Mouse (Mus musculus) kidney, postnatal 0 days (tissue): ENCODE measurements at regions not wholly inside any gene's neighbourhood (a gene's known extent, or its start where the extent isn't known, plus 50 kb on each side); places are given as distances from the start of the nearest gene placed in this dataset.

Experiments used
- ATAC-seq: fragments of 200-750 bp; cut with Nextera tagmentation; replicated peaks from 2 replicates; pipeline ENCODE4 v1.8.0; 2017; ENCODE audit warnings: low read depth, moderate number of reproducible peaks, moderate TSS enrichment, moderate library complexity; ENCODE audit not compliant: low FRiP score
- DNase-seq: peaks from one replicate; pipeline ENCODE4 v3.0.0-alpha.2; 2016; ENCODE audit warnings: low spot score
- H3K27ac ChIP-seq: fragments of 300-500 bp; sonication (generic); 2 replicates; pipeline ENCODE4 v1.5.1; 2014; ENCODE audit warnings: mild to moderate bottlenecking
- H3K27me3 ChIP-seq: fragments of 300-500 bp; sonication (generic); 2 replicates; pipeline ENCODE4 v1.6.1; 2014; ENCODE audit warnings: low read length, mixed read lengths; ENCODE audit not compliant: insufficient read depth
- H3K36me3 ChIP-seq: fragments of 300-500 bp; sonication (generic); 2 replicates; pipeline ENCODE4 v1.6.1; 2014; ENCODE audit warnings: low read length, mixed read lengths; ENCODE audit not compliant: insufficient read depth
- H3K4me1 ChIP-seq: fragments of 300-500 bp; sonication (generic); replicated peaks from 2 replicates; pipeline ENCODE4 v1.6.1; 2014; ENCODE audit warnings: antibody characterized with exemption, low read length, mixed read lengths; ENCODE audit not compliant: insufficient read depth
- H3K4me2 ChIP-seq: fragments of 300-500 bp; sonication (generic); 2 replicates; pipeline ENCODE4 v1.6.1; 2014; ENCODE audit warnings: mild to moderate bottlenecking, low read length, moderate library complexity, mixed read lengths
- H3K4me3 ChIP-seq: fragments of 300-500 bp; sonication (generic); replicated peaks from 2 replicates; pipeline ENCODE4 v1.5.1; 2014; ENCODE audit warnings: low read depth, low read length
- H3K9ac ChIP-seq: fragments of 300-500 bp; sonication (generic); 2 replicates; pipeline ENCODE4 v1.6.1; 2014; ENCODE audit warnings: low read depth, low read length
- H3K9me3 ChIP-seq: fragments of 300-500 bp; sonication (generic); replicated peaks from 2 replicates; pipeline ENCODE4 v1.6.1; 2016; ENCODE audit warnings: low read length, inconsistent platforms, mixed read lengths
- CTCF ChIP-seq: IDR thresholded peaks from 2 replicates; pipeline ENCODE4 v1.5.1; 2016; ENCODE audit warnings: antibody characterized with exemption, low read depth, mild to moderate bottlenecking, moderate library complexity
- WGBS: fragments of 180-500 bp; shearing (Covaris S2); extraction: QIAGEN DNeasy Blood & Tissue Kit; methylation state at CpG from one replicate; pipeline ENCODE4 v1.1.7; 2014; 5-methylcytosine and 5-hydroxymethylcytosine counted together

DNA sequence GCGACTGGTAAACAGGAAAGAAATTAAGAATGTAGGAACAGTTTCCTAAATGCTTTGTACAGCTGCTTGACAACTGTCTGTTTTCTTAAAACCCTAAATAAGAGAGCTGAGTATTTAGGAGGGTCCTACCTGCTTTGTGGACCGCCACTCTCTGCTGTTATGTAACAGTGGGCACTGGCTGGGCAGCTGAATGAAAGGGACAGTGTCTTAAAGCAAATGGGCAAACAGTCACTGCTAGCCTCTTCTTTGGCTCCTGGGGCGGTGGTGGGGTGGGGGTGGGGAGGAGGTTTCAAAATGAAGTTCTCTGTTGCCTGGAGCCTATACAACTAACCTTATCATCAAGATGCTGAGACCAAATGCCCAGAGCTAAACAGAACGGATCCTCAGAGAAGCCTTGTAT lies 208.4 kb upstream of the Sox2 start:
- H3K27ac ChIP-seq = no peak overlapping the region
- no peak overlapping the region for H3K4me2 ChIP-seq
- DNase-seq (no peak), ATAC-seq (no peak)
- no peak for TF ChIP-seq CTCF
- no peaks in the 10 kb centered on the region for H3K36me3 ChIP-seq
- no peaks in the 10 kb centered on the region for H3K4me1 ChIP-seq
- H3K9me3 ChIP-seq = no peaks in the 10 kb centered on the region
- 82% methylated on average over 4 of the region's 4 CpGs for WGBS
- no peak overlapping the region for H3K9ac ChIP-seq
- no peaks in the 10 kb centered on the region for H3K27me3 ChIP-seq
- H3K4me3 ChIP-seq = no peak overlapping the region

DNA sequence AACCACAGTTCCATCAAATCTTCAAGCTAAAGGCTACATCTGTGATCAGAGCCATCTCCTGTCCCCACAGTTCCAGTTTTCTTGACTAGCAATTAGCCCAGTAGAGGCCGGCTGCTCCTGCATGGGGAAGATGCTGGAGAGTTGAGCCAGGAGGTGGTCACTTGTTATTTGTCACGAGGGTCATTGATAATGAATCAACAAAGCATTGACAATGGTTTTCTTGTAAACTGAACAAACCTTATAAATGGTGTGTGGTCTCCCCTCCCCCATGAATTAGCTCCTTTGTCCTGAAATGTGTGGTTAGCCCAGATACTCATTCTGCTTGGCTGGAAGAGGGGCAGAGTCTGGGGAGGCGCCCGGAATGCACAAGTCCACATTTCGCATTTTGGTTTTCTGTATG lies 208.9 kb upstream of the Sox2 start:
- no peak for ATAC-seq
- Histone ChIP-seq H3K9ac (no peak overlapping the region), H3K27me3 (no peaks in the 10 kb centered on the region), H3K36me3 (no peaks in the 10 kb centered on the region), H3K27ac (no peak overlapping the region), H3K4me3 (no peak overlapping the region), H3K9me3 (no peaks in the 10 kb centered on the region), H3K4me1 (no peaks in the 10 kb centered on the region), H3K4me2 (no peak overlapping the region)
- no peak for TF ChIP-seq CTCF
- no peak for DNase-seq
- 67% methylated on average over 5 of the region's 5 CpGs for WGBS

DNA sequence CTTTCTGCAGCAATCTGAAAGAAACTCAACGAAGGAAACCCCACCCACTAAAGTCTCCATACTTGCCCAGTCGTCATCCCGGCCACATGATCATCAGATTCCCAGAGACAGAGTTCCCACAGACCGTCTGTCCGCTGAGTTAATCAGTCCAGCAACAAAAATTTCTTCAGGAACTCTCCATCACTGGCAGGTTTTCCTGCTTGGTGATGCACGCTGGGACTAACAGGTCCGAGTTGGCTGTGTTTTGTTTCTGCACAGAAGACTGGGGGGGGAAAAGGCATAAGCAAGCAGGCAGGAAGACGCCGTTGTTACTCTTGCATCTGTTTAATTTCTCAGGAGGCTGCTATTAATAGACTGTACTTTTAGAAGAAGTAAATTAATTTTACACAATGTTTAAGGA lies 215.3 kb upstream of the Sox2 start:
- H3K4me2 ChIP-seq = no peak overlapping the region
- 57% methylated on average over 9 of the region's 9 CpGs for WGBS
- no peak for TF ChIP-seq CTCF

DNA sequence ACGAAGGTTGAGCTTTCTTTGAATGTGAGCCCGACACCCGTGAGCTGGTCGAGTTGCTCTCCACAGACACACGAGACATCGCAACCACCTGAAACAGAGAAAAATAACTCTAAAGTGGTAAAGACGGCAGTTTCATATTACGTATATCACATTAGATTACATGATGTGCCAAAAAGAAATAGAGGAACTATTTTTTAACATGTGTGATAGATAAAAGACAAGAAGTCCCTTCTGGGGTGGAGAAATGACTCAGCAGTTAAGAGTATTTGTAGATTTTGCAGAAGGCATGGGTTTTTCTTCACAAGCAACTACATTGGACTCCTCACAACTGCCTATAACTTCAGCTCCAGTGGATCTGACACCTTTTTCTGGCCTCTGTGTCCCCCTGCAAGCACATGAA lies 222.2 kb upstream of the Sox2 start:
- no peaks in the 10 kb centered on the region for H3K4me1 ChIP-seq
- ATAC-seq (no peak), DNase-seq (no peak)
- no peak overlapping the region for H3K4me3 ChIP-seq
- no peaks in the 10 kb centered on the region for H3K9me3 ChIP-seq
- H3K36me3 ChIP-seq = no peaks in the 10 kb centered on the region
- no peaks in the 10 kb centered on the region for H3K27me3 ChIP-seq
- no peak overlapping the region for H3K9ac ChIP-seq
- TF ChIP-seq CTCF = no peak
- no peak overlapping the region for H3K4me2 ChIP-seq
- 82% methylated on average over 8 of the region's 8 CpGs for WGBS
- H3K27ac ChIP-seq = no peak overlapping the region

More for the DNA sequence above, 215.3 kb upstream of the Sox2 start:
- H3K27ac ChIP-seq = no peak overlapping the region
- H3K9ac ChIP-seq = no peak overlapping the region
- DNase-seq = no peak
- no peak for ATAC-seq
- no peaks in the 10 kb centered on the region for H3K4me1 ChIP-seq
- H3K4me3 ChIP-seq = no peak overlapping the region
- no peaks in the 10 kb centered on the region for H3K9me3 ChIP-seq
- no peaks in the 10 kb centered on the region for H3K27me3 ChIP-seq
- H3K36me3 ChIP-seq = no peaks in the 10 kb centered on the region

DNA sequence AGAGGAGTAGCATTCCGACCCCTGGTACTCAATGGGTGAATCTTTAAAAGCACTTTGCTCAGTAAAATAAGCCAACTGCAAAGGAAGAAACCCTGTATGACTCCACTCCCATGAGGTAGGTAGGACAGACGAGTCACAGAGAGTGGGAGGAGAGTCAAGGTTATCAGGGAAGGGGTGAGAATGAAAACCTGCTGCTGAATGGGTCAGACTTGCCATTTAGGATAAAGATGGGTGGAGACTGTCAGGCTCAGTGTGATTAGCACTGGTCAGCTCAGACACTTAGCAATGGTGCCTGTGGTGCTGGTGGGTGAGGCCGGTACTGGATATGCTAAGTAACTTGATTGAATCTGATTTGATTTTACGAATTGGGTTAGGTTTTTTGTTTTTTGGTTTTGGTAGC lies 222.7 kb upstream of the Sox2 start:
- ATAC-seq = no peak

DNA sequence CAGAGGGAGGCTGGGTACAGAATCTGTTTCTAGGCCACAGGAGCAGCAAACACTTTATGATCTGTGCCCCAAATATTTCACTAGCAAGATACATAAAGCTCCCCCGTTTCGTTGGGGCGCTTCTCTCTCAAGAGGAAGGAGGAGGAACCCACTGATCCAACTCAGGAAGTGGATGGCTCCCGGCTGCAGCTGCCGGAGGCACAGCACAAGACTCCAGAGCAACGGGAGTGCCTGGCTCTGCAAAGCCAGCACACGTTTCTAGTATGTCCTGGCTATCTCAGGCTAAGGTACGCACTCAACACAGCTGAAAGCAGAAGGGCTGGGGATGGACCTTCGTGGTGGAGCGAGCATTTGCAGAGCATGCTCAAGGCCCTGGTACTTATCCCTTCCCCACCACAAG lies 223.2 kb upstream of the Sox2 start:
- DNase-seq (no peak), ATAC-seq (no peak)
- no peaks in the 10 kb centered on the region for H3K4me1 ChIP-seq
- H3K9ac ChIP-seq = no peak overlapping the region
- no peaks in the 10 kb centered on the region for H3K27me3 ChIP-seq
- no peak overlapping the region for H3K4me2 ChIP-seq
- no peaks in the 10 kb centered on the region for H3K9me3 ChIP-seq
- no peaks in the 10 kb centered on the region for H3K36me3 ChIP-seq
- H3K4me3 ChIP-seq = no peak overlapping the region
- H3K27ac ChIP-seq = no peak overlapping the region
- TF ChIP-seq CTCF = no peak
- 77% methylated on average over 10 of the region's 10 CpGs for WGBS

More for the DNA sequence above, 222.7 kb upstream of the Sox2 start:
- no peaks in the 10 kb centered on the region for H3K27me3 ChIP-seq
- H3K27ac ChIP-seq = no peak overlapping the region
- H3K4me1 ChIP-seq = no peaks in the 10 kb centered on the region
- no peak for TF ChIP-seq CTCF
- no peak overlapping the region for H3K9ac ChIP-seq
- DNase-seq = no peak
- H3K9me3 ChIP-seq = no peaks in the 10 kb centered on the region
- H3K4me2 ChIP-seq = no peak overlapping the region
- no peaks in the 10 kb centered on the region for H3K36me3 ChIP-seq
- 86% methylated on average over 4 of the region's 4 CpGs for WGBS
- H3K4me3 ChIP-seq = no peak overlapping the region

DNA sequence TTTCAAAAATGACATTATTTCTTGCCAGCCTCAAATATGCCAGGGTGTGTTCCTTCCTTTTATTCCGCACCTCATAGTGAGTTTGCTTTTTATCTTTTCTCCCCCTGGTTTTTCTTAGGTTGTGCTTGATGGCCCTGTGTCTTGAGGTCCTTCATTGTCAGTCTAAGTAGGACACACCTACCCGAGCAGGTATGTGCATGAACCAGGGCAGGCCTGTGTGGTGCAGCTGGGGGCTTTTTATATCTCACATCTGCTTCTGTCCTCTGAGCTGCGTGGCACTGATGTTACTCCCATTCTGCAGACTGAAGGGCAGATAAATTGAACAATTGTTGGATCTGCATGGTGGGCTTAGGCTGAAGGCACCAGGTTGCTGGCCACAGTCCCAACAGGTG lies 238.3 kb upstream of the Sox2 start:
- Histone ChIP-seq H3K9me3 (no peaks in the 10 kb centered on the region), H3K9ac (no peak overlapping the region), H3K4me3 (no peak overlapping the region), H3K36me3 (no peaks in the 10 kb centered on the region), H3K27me3 (no peaks in the 10 kb centered on the region), H3K4me1 (no peaks in the 10 kb centered on the region), H3K4me2 (no peak overlapping the region), H3K27ac (no peak overlapping the region)
- TF ChIP-seq CTCF = no peak
- WGBS = 91% methylated on average over 3 of the region's 3 CpGs
- no peak for ATAC-seq
- no peak for DNase-seq
